Mouse (Mus musculus): ENCODE results near the gene Ksr1.

GRCm38 (mm10) chr11:79033636-79034035 lies 112.6 kb downstream of the Ksr1 start:
- TF ChIP-seq CTCF (IDR thresholded peaks at IDR 0.05; ENCODE audit: extremely low read depth, insufficient read depth, insufficient read length, insufficient replicate concordance) (no peak), POLR2A (IDR thresholded peaks at IDR 0.05; ENCODE audit: low read depth, low read length) (no peak)
